Mouse (Mus musculus) hindbrain, postnatal 0 days (tissue): ENCODE measurements around the gene Olfr1241. TPM values are rescaled to one million over a fixed set of nuclear protein-coding genes. Genes with fewer than 3 reads are reported as not detected.

Experiments used
- ATAC-seq: fragments of 200-750 bp; cut with Nextera tagmentation; 2 replicates; pipeline ENCODE4 v1.8.0; 2017; ENCODE audit warnings: mild to moderate bottlenecking, moderate TSS enrichment, moderate library complexity
- DNase-seq: peaks from one replicate; pipeline ENCODE4 v3.0.0-alpha.2; 2015; ENCODE audit warnings: low spot score
- H3K27ac ChIP-seq: fragments of 300-500 bp; sonication (generic); 2 replicates; pipeline ENCODE4 v1.5.1; 2014; ENCODE audit warnings: mild to moderate bottlenecking
- H3K27me3 ChIP-seq: fragments of 300-500 bp; sonication (generic); 2 replicates; pipeline ENCODE4 v1.6.1; 2014; ENCODE audit warnings: low read length, mixed read lengths; ENCODE audit not compliant: insufficient read depth
- H3K36me3 ChIP-seq: fragments of 300-500 bp; sonication (generic); 2 replicates; pipeline ENCODE4 v1.6.1; 2014; ENCODE audit warnings: low read length, mixed read lengths; ENCODE audit not compliant: insufficient read depth
- H3K4me1 ChIP-seq: fragments of 300-500 bp; sonication (generic); 2 replicates; pipeline ENCODE4 v1.6.1; 2014; ENCODE audit warnings: antibody characterized with exemption, low read length, mixed read lengths; ENCODE audit not compliant: insufficient read depth
- H3K4me2 ChIP-seq: fragments of 300-500 bp; sonication (generic); 2 replicates; pipeline ENCODE4 v1.6.1; 2014; ENCODE audit warnings: low read depth, mild to moderate bottlenecking, low read length, moderate library complexity, mixed read lengths
- H3K4me3 ChIP-seq: fragments of 300-500 bp; sonication (generic); 2 replicates; pipeline ENCODE4 v1.5.1; 2014; ENCODE audit warnings: low read length
- H3K9ac ChIP-seq: fragments of 300-500 bp; sonication (generic); replicated peaks from 2 replicates; pipeline ENCODE4 v1.6.1; 2014; ENCODE audit warnings: mild to moderate bottlenecking, low read length, moderate library complexity, mixed read lengths
- H3K9me3 ChIP-seq: fragments of 300-500 bp; sonication (generic); 2 replicates; pipeline ENCODE4 v1.6.1; 2016; ENCODE audit warnings: low read length, mixed read lengths
- CTCF ChIP-seq: IDR thresholded peaks from 2 replicates; pipeline ENCODE4 v1.5.1; 2016; ENCODE audit warnings: antibody characterized with exemption, control low read depth, low read depth
- WGBS: fragments of 180-500 bp; shearing (Covaris S2); extraction: QIAGEN DNeasy Blood & Tissue Kit; methylation state at CpG from one replicate; pipeline ENCODE4 v1.1.7; 2014; 5-methylcytosine and 5-hydroxymethylcytosine counted together
- polyA plus RNA-seq: library from polyadenylated mRNA; unstranded; fragments of >200 nt; fragmentation: Nextera tagmentation; extraction: Ambion mirVana; gene quantifications from 2 replicates; pipeline ENCODE4 v1.2.1, GENCODE M21; 2015
- total RNA-seq: library from RNA; depleted of rRNA; stranded (reverse); fragments of >200 nt; gene quantifications from 2 replicates; pipeline ENCODE4 v1.2.3, GENCODE M21; 2014; rRNA removed

Gene Olfr1241
- not detected in 2 replicates for total RNA-seq
- not detected in 2 replicates for polyA plus RNA-seq

- Histone ChIP-seq H3K9me3 (no peaks in the 10 kb centered on the region), H3K9ac (no peak within 1 kb of the TSS), H3K27me3 (no peaks in the 10 kb centered on the region), H3K36me3 (no peaks in the 10 kb centered on the region), H3K4me2 (no peak within 1 kb of the TSS), H3K4me3 (no peak within 1 kb of the TSS), H3K27ac (no peak within 1 kb of the TSS), H3K4me1 (no peaks in the 10 kb centered on the region)
- no peak for TF ChIP-seq CTCF
- no peak for DNase-seq
- no peak for ATAC-seq
Measured at GRCm38 (mm10) chr2:89487026-89487425, at the start of gene Olfr1241. TSS of gene Olfr1241 (minus strand) at chr2:89487126.

- no peak for TF ChIP-seq CTCF
Measured at GRCm38 (mm10) chr2:89531387-89531786, 44.5 kb upstream of the Olfr1241 start, which contains the start of gene Olfr1243. TSS of gene Olfr1243 (minus strand) at chr2:89531487.

GRCm38 (mm10) chr2:89498235-89498634 is 11.3 kb upstream of the Olfr1241 start, which contains the start of gene Olfr1242:
TSS of gene Olfr1242 (minus strand) at chr2:89498335.
- 86% methylated on average over 1 of the region's 1 CpGs for WGBS
- Histone ChIP-seq H3K4me1 (no peaks in the 10 kb centered on the region), H3K9ac (no peak within 1 kb of the TSS), H3K36me3 (no peaks in the 10 kb centered on the region), H3K27ac (no peak within 1 kb of the TSS), H3K9me3 (no peaks in the 10 kb centered on the region), H3K4me2 (no peak within 1 kb of the TSS), H3K27me3 (no peaks in the 10 kb centered on the region), H3K4me3 (no peak within 1 kb of the TSS)
- no peak for TF ChIP-seq CTCF
- no peak for ATAC-seq
- no peak for DNase-seq

More at GRCm38 (mm10) chr2:89531387-89531786, 44.5 kb upstream of the Olfr1241 start, which contains the start of gene Olfr1243:
- Histone ChIP-seq H3K9me3 (no peaks in the 10 kb centered on the region), H3K4me3 (no peak within 1 kb of the TSS), H3K4me2 (no peak within 1 kb of the TSS), H3K27ac (no peak within 1 kb of the TSS), H3K27me3 (no peaks in the 10 kb centered on the region), H3K9ac (no peak within 1 kb of the TSS), H3K4me1 (no peaks in the 10 kb centered on the region), H3K36me3 (no peaks in the 10 kb centered on the region)
- WGBS = 94% methylated on average over 1 of the region's 1 CpGs
- DNase-seq (no peak), ATAC-seq (no peak)

GRCm38 (mm10) chr2:89442900-89443299 is 44.0 kb downstream of the Olfr1241 start, which contains the start of gene Olfr1240:
TSS of gene Olfr1240 (minus strand) at chr2:89443000.
- H3K36me3 ChIP-seq = no peaks in the 10 kb centered on the region
- 85% methylated on average over 3 of the region's 3 CpGs for WGBS
- H3K4me2 ChIP-seq = no peak within 1 kb of the TSS
- H3K9me3 ChIP-seq = no peaks in the 10 kb centered on the region
- no peaks in the 10 kb centered on the region for H3K27me3 ChIP-seq
- no peaks in the 10 kb centered on the region for H3K4me1 ChIP-seq
- no peak for TF ChIP-seq CTCF
- H3K27ac ChIP-seq = no peak within 1 kb of the TSS
- DNase-seq (no peak), ATAC-seq (no peak)
- H3K9ac ChIP-seq = no peak within 1 kb of the TSS
- no peak within 1 kb of the TSS for H3K4me3 ChIP-seq

Other genes starting within 250 kb of the Olfr1241 start
- not detected in 2 replicates for gene Olfr1228, start 233.1 kb downstream of the Olfr1241 start, total RNA-seq
- not detected in 2 replicates for gene Olfr1228, start 233.1 kb downstream of the Olfr1241 start, polyA plus RNA-seq
- gene Olfr1229, start 199.1 kb downstream of the Olfr1241 start, total RNA-seq = not detected in 2 replicates
- gene Olfr1229, start 199.1 kb downstream of the Olfr1241 start, polyA plus RNA-seq = not detected in 2 replicates
- gene Olfr1230, start 189.9 kb downstream of the Olfr1241 start, total RNA-seq = not detected in 2 replicates
- not detected in 2 replicates for gene Olfr1230, start 189.9 kb downstream of the Olfr1241 start, polyA plus RNA-seq
- not detected in 2 replicates for gene Olfr1231, start 180.1 kb downstream of the Olfr1241 start, total RNA-seq
- not detected in 2 replicates for gene Olfr1231, start 180.1 kb downstream of the Olfr1241 start, polyA plus RNA-seq
- not detected in 2 replicates for gene Olfr1232, start 157.5 kb downstream of the Olfr1241 start, total RNA-seq
- not detected in 2 replicates for gene Olfr1232, start 157.5 kb downstream of the Olfr1241 start, polyA plus RNA-seq
- gene Olfr1233, start 144.7 kb downstream of the Olfr1241 start, total RNA-seq = not detected in 2 replicates
- not detected in 2 replicates for gene Olfr1233, start 144.7 kb downstream of the Olfr1241 start, polyA plus RNA-seq
- gene Olfr1234, start 122.3 kb downstream of the Olfr1241 start, total RNA-seq = not detected in 2 replicates
- gene Olfr1234, start 122.3 kb downstream of the Olfr1241 start, polyA plus RNA-seq = not detected in 2 replicates
- not detected in 2 replicates for gene Olfr1238, start 77.5 kb downstream of the Olfr1241 start, total RNA-seq
- gene Olfr1238, start 77.5 kb downstream of the Olfr1241 start, polyA plus RNA-seq = not detected in 2 replicates
- gene Olfr1239, start 66.7 kb downstream of the Olfr1241 start, total RNA-seq = not detected in 2 replicates
- gene Olfr1239, start 66.7 kb downstream of the Olfr1241 start, polyA plus RNA-seq = not detected in 2 replicates
- gene Olfr1240, start 44.1 kb downstream of the Olfr1241 start, total RNA-seq = not detected in 2 replicates
- not detected in 2 replicates for gene Olfr1240, start 44.1 kb downstream of the Olfr1241 start, polyA plus RNA-seq
- not detected in 2 replicates for gene Olfr1242, start 11.2 kb upstream of the Olfr1241 start, total RNA-seq
- gene Olfr1242, start 11.2 kb upstream of the Olfr1241 start, polyA plus RNA-seq = not detected in 2 replicates
- gene Olfr1243, start 44.4 kb upstream of the Olfr1241 start, total RNA-seq = not detected in 2 replicates
- gene Olfr1243, start 44.4 kb upstream of the Olfr1241 start, polyA plus RNA-seq = not detected in 2 replicates
- not detected in 2 replicates for gene Olfr1245, start 91.3 kb upstream of the Olfr1241 start, total RNA-seq
- gene Olfr1245, start 91.3 kb upstream of the Olfr1241 start, polyA plus RNA-seq = not detected in 2 replicates
- gene Olfr1246, start 106.0 kb upstream of the Olfr1241 start, total RNA-seq = not detected in 2 replicates
- gene Olfr1246, start 106.0 kb upstream of the Olfr1241 start, polyA plus RNA-seq = not detected in 2 replicates
- gene Olfr1247, start 127.0 kb upstream of the Olfr1241 start, total RNA-seq = not detected in 2 replicates
- gene Olfr1247, start 127.0 kb upstream of the Olfr1241 start, polyA plus RNA-seq = not detected in 2 replicates
- gene Olfr1248, start 131.1 kb upstream of the Olfr1241 start, total RNA-seq = not detected in 2 replicates
- not detected in 2 replicates for gene Olfr1248, start 131.1 kb upstream of the Olfr1241 start, polyA plus RNA-seq
- not detected in 2 replicates for gene Olfr1249, start 147.9 kb upstream of the Olfr1241 start, total RNA-seq
- not detected in 2 replicates for gene Olfr1249, start 147.9 kb upstream of the Olfr1241 start, polyA plus RNA-seq
- not detected in 2 replicates for gene Olfr1250, start 174.3 kb upstream of the Olfr1241 start, total RNA-seq
- gene Olfr1250, start 174.3 kb upstream of the Olfr1241 start, polyA plus RNA-seq = not detected in 2 replicates
- gene Olfr1251, start 184.8 kb upstream of the Olfr1241 start, total RNA-seq = not detected in 2 replicates
- not detected in 2 replicates for gene Olfr1251, start 184.8 kb upstream of the Olfr1241 start, polyA plus RNA-seq
- not detected in 2 replicates for gene Olfr1252, start 237.9 kb upstream of the Olfr1241 start, total RNA-seq
- not detected in 2 replicates for gene Olfr1252, start 237.9 kb upstream of the Olfr1241 start, polyA plus RNA-seq